Mouse (Mus musculus): Measurements from ENCODE around the gene Arnt2.

The Arnt2 gene

GRCm38 (mm10) chr7:84284974-84285373, 125.0 kb downstream of the Arnt2 start:
- no peak for DNase-seq

DNA sequence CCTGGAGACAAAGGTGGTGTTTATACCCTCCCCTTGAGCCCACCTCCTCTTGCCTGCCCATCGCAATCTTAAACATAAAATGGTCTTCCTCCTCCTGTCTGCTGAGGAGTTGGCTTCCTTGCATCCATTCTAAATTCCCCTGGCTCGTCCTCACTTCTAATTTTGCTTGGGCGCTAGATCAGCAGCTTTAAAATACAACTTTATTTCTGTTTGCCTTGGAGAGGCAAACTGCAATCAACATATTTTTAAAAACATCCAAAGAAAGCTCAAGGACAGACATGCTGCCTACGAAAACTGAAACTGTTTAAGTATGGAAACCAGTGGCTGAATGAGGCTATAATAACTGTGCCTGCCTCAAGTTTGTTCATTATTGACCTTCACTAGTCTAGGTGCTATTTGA, 127.7 kb downstream of the Arnt2 start:
- no peak for DNase-seq

DNA sequence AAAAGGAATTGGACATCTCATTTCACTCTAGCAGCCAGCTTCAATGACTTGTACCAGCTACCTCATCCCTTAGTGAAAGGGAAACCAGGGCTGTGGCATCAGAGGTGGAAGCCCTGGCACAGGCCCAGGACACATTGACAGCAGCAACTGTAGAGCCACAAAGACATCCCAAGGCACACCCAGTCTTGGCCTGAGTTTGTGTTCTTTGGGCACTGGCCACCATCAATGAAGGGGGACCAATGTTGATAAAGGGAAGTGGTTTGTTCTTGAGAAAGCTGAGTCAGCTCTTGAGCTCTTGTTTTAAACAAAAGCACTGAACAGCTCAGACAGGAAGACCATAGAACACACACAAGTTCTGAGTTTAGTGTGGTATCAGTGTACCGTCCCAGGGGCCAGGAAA, 130.7 kb downstream of the Arnt2 start:
- DNase-seq = no peak

DNA sequence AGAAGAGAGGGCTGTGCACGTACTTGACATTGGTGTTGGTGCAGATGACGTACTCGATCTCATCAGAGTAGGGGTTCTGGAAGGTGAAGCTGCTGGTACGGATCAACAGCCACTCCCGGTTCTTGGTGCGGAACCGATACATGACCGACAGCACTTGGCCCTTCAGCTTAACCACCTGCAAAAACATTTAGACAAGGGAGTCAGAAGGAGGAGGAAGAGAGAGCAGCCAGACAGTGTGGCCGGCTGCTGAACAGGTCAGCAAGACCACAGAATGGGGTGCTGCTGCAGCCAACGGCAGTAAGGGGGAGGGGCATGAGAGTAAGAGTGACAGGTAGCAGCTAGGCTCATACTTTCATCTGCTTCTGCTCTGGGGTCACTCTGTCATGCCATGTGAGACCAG, 134.7 kb downstream of the Arnt2 start:
- no peak for DNase-seq

GRCm38 (mm10) chr7:84273930-84274329, 136.0 kb downstream of the Arnt2 start:
- DNase-seq = no peak

DNA sequence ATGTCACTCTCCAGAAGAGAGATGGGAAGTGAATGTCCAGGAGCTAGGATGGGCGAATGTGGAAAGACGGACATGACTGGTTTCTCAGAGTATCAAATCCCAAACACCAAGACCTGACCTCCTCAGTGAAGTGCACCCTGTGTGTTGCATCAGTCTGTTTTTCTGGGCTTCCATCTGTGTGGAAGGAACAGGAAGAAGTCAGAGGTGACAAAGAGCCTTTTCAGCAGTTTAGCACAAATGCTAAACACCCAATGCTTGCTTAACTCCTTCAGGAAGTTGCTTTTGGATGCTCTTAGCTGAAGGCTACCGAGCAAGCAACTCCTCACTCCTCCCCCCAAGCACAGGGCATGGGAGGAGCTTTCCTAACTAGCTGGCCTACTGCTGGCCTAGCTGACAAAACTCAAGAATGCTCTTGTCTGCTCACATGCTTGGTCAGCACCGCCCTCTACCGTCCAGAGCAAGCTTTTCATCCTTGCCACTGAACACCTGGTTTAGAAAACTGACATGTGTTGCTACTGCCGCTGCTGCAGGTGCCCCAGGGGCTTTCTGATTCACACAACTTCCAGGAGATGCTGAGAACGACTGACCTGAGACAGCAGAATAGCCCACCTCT, 137.7 kb downstream of the Arnt2 start:
- DNase-seq = peak; percentile 89 to 92

DNA sequence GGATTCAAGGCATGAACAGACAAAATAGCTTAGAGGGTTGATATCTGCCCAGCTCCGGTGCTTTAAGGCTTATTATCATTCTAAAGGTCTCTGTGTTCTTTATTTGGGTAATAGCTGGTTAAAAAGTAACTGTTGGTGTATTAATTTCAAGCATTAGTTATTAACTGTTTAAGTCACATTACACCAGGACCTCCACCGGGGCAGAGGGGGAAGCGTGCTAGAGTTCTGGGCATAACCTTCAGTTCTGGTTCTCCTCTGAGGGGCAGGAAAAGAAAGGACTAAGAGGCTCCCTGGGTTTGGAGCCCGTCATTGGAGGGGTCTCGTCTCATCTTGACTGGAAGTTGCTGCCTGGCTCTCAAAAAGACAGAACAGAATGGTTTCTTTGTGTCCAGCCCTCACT, 138.5 kb downstream of the Arnt2 start:
- DNase-seq = peak in 1 of 2 experiments; percentile 66

DNA sequence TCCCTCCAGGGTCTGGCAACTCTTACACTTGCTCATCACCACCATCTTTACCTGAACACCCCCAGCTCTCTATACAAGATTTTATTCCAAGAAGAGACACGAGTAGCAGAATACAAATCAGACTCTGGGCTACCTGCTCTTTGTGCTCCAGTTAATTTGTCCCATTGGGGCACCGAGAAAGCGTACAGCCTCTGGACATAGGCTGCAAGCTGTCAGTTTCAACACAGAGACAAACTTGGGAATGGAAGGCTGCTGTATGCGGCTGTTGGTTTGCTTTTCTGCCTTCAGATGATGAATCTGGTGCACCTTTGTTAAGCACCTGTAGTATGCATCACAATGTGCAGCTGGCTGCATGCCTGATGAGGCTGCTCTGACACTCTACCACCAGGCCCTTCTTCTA, 146.5 kb downstream of the Arnt2 start:
- DNase-seq = no peak

DNA sequence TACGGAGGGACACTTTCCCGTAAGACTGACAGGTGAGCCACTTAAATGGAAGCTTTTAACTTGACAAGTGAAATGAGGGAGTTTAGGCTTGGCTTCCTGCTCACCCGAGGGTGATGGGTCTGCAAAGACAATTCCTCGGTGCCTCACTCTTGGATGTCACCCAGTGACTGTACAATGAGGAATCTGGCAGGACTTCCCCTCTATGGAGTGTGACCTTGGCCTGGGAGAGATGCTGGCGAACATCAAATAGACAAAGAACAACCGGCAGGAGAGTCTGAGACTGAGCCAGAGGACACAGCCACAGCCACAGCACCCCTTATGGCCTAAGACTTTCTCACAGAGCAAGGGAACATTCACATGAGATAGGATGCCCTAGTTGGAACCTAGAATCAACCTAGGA, 148.6 kb downstream of the Arnt2 start:
- DNase-seq = no peak

- DNase-seq = no peak
Measured at GRCm38 (mm10) chr7:84260401-84260800, 149.6 kb downstream of the Arnt2 start.

DNA sequence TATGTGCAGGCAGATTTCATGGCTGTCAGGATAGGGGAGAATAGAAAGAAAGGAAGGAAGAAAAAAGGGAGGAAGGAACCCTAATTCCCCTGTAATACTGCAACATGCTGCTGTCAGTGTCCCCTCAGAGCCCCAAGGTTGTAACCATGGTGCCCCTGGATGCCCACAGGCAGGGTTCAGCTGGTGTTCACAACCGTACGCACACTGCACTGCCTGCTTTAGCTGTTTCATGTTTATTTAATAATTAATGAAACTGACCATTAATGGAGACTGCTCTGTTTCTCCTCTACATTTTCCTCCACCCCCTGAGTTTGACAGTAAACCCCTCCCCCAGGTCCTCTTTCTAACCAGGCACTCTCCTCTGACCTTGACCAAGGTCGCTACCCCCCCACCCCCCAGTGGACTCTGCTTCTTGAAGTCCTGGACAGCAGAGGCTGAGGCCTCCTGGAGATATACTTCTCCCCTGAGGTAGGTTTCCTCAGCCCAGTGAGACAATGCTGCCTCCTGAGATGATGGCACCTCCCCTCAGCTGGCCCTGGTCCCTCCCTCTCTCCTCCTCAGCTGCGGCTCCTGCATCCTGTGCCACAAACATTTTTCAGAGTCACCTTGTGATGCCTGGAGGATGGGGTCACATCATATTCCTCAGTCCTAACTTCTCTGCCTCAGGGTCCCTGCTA, 150.5 kb downstream of the Arnt2 start:
- peak in 1 of 2 experiments; percentile 75 for DNase-seq

- DNase-seq = no peak
Measured at GRCm38 (mm10) chr7:84256661-84257060, 153.3 kb downstream of the Arnt2 start.

DNA sequence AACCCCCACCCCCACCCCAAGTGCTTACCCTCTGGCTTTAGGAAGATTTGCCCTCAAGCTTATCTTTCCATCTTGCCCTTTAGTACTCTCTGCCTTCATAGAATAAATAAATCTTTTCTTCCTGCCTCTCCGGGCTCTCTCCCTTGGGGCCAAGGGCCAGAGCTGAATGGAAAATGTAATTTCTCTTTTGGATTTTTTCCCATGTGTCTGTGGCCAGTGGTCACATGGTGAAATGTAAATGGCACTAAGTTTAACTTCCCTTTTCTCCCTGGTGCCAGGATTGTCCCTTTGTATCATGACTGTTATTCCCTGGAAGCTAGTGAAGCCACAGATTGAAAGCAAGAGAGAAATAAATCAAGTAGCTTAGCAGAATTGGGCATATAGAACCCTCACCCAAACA, 153.7 kb downstream of the Arnt2 start:
- DNase-seq = no peak

DNA sequence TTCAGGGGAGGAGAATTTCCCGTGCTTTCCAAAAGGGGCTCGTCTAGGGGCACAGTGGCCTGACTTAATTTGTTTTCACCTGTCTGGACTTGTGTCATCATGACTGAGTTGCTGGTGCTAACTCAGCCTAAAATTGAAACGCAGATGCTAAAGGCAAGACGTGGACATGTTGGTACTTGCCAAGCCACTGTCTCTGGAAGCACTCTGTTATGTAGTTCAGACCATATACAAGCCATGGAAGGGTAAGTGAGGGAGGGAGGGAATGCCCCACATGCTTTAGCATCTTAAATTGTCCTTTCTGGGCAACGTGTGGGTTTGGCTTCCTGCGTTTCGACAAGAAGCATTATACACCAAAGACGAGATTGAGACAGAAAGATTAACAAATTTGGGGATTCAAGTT, 155.1 kb downstream of the Arnt2 start:
- no peak for DNase-seq

DNA sequence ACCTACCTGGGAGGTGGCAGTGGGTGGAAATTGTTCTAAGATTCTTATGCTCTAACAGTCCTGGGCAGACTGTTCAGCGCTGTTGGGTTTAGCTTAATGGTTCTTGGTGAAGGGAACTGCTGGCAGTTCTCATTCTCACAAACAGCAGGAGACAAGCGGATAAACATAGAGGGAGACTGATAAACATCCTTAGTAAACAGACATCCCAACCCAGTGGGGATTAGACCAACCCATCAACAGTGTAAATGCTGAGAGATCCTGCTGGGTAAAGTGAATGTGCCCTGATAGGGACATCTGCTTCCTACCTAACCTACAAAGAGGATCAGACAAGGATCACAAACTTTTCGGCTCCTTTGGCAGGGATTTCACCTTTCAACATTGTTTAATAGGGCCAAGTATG, 155.7 kb downstream of the Arnt2 start:
- DNase-seq = no peak

DNA sequence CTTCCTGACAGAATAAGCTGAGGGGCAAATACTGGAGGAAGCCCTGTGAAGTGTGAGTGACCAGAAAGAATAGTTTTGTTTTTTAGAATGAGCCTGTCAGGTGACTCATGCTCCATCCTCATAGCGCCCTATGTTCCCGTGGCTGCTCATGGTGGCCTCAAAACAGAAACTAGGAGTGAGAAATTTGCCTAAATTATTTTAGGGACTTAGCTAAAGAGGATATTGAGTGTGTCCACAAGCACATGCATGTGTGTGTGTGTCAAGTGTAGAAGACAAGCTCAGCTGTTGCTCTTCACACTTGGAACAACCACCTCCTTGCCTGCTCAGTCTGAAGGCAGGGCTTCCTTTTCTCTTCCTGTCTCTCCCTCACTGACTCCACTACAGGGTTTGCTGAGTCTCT, 158.3 kb downstream of the Arnt2 start:
- DNase-seq = no peak

DNA sequence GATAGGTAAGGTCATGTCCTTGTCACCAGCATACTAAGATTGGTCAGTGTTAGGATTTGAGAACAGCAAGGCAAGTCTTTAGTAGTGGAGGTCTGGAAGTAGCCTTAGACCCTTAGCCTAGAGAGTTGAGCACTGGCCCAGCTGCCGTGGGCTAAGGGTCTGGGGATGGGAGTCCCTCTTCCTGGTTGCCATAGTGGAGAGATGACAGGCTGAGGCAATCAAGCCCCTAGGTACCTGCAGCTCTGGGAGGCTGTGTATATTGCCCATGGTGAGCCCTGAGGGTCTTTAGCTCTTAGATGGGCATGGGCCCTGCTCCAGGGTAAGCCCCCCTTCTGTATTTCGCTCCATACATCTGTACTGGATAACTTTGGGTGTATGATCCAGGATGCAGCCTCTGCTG, 159.2 kb downstream of the Arnt2 start:
- no peak for DNase-seq

DNA sequence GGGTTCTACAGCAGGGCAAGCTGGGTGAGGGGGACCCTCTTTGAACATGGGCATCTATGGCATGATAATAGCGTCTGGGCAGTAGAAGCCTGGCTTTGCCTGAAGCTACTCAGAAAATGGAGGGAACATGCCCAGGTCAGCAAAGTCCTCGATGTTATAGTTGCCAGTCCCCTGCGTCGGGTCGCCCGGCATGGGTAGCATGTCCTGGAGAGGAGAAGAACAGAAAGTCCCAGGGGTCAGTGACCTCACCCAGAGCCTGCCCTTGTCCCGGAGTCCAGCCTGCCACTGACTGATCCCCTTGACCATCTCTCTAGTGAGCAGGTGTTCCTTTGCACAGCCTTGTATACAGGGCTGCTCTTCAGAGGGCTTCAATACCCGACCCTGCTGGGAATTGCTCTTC, 160.0 kb downstream of the Arnt2 start:
- DNase-seq = peak in 1 of 2 experiments; percentile 82

- DNase-seq = peak; percentile 60 to 77
Measured at GRCm38 (mm10) chr7:84249381-84249780, 160.6 kb downstream of the Arnt2 start.

DNA sequence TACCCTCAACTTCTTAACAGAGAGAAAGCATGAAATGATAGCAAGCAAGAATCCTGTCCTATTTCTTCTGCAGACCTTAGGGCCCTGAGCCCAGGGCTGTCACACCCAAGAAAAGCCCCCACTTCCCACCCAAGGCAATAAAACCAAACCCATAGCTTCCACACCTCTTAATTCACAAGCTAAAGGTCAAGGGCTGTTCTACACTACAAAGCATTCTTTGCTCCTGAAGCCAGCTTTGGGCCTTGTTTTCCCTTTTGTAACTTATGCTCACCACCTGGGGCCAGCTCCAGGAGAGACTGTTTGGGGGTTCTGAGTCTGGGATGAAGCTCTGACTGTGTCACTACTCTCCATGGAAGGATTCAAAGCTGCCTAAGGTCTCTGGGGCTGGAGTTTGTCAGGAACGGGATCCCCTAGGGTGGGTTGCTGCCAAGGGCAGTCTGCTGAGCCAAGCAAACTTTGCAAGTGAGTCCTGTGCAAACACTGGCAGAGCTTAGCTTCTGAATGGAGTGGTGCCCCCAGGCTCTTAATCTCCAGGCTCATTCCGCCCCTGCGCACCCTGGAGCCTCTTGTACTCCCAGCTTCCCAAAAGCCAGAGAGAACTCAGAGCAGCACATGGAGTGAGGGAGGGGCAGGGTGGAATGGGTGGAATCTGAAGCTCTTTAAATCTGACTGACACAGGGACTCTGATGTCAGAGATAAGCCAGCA, 161.9 kb downstream of the Arnt2 start:
- DNase-seq = no peak

DNA sequence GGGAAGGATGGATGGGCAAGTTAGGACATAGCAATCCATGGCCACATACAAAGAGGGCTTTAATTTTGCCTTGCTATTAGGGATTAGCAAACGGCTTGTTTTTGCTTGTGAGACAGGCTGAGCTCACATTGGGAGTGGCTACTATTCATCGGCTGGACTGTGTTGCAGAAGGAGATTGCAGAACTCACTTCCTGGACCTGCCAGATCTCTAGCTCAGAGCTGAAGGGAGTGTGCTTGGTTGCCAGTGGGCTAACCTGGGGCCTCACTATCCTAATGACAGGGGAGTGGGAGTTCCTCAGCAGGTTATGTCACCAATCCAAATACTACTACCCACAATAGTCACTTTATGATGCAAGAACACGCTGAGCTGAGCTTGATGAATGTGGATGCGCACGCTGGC, 163.1 kb downstream of the Arnt2 start:
- DNase-seq = no peak

DNA sequence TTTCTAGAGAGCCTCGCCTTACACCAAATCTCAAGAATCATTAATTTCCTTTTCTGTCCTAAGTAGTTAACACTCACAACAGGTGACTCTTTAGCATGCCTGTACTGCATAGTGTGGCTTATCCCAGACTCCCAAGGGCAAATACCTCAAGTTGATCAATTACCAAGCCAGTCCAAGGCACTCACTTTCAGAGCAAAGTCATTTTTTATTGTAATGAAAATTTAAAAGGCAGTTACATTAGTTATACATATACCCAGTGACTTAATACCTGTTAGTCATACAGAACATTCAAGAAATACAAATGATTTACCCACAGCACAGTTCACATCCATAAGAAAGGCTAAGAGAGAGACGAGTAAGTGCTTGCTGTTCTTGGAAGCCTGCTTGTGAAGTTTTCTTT, 163.9 kb downstream of the Arnt2 start:
- peak; percentile 14 to 57 for DNase-seq

- DNase-seq = no peak
Measured at GRCm38 (mm10) chr7:84240406-84240805, 169.6 kb downstream of the Arnt2 start.

DNA sequence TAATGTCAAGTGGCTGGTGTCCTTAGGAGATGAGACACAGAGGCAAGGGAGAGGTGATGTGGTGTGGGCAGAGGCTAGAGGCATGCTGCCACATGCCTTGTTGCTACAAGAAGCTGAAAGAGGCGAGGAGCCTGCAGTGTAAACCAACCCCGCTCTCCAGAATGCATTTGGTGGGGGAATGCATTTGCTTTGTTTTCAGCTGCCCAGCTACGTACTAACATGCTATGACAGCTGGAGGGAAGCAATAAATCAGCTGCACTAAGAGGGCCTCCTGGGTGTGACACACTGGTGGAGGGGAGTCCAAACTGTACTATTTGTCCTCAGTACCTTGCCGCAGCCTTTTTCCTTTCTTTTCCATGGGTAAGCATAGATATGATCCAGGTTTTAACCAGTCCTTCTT, 172.3 kb downstream of the Arnt2 start:
- no peak for DNase-seq

Data from kidney, postnatal 25 days (tissue).